Mouse (Mus musculus): ENCODE measurements around the gene Crybg2.

DNA sequence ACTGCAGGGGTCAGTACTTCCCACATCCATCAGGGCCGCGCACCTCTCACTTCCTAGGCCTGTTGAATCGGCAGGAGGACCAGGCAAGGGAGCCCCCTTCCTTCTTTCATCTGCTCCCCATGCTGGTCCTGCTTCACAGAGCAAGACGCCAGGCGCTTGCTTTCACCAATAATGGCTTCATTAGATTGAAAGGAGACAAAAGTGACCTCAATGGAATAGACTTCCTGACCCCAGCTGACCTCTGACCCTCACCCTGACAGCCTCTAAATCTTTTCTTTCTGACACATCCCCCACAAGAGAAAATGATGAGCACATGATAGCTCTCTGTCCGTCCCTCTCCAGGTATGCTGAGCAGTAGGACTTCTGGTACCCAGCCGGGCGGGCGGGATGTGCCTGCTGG, 34.8 kb upstream of the Crybg2 start:
- no peak for TF ChIP-seq CTCF (IDR thresholded peaks at IDR 0.05; ENCODE audit: low read depth, low read length)
- no peak for TF ChIP-seq TAL1 (conservative IDR thresholded peaks at IDR 0.05; ENCODE audit: low read depth, low read length)
- no peak for TF ChIP-seq GATA1 (IDR thresholded peaks at IDR 0.05; ENCODE audit: borderline replicate concordance, low read length)
